Mouse (Mus musculus): ENCODE measurements around the gene Rtl5. TPM values are rescaled to one million over a fixed set of nuclear protein-coding genes. Genes with fewer than 3 reads are reported as not detected.

Gene Rtl5
- total RNA-seq, 4 experiments from 2014 or later: 1.1 to 1.9 (median 1.3) TPM

DNA sequence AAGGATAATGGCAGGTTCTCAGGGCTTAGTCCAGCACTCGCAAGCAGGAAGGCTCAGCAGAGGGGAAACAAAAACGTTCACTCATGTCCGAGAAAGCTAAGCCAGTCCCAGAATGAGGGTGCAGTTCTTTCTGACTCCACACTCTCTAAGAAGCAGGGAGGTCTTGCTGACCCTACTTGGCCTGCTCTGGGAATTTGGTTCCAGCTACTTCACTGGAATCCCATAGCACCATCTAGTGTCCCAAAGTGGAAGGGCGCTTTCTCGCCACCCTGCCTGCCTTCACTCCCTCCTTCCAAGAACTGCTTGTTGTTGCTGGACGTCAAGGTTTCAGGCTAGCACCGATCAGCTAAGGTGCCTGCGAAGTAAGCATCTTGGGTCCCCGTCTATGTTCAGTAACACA, 5.0 kb downstream of the Rtl5 start:
- DNase-seq (ENCODE audit: low spot score): peak; percentile 69

DNA sequence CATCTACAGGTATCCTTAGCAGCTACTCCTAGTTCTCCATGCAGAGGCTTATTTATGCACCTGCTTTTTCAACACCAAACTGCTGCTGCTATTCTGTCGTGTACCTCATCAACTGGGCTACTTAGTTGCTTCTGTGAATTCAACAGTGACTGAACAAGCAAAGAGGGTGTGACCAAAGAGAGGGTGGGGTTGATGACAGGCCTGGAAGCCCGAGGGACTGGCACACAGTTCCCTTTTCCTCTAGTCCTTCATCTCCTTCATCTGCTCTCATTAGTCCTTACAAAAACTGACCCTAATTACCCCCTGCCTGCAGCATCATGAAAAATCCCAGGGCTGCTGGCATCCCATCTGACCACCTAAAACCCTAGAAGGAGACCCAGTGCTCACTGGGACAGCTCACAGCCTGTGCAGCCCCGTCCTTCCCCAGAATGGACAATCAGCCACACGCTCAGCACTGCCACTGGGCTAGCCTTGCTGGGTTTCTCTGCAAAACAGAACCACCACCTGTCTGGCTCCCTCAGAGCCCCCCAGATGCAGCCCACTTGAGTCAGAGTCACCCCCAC, 5.8 kb downstream of the Rtl5 start:
- no peak for DNase-seq (ENCODE audit: low spot score)

DNA sequence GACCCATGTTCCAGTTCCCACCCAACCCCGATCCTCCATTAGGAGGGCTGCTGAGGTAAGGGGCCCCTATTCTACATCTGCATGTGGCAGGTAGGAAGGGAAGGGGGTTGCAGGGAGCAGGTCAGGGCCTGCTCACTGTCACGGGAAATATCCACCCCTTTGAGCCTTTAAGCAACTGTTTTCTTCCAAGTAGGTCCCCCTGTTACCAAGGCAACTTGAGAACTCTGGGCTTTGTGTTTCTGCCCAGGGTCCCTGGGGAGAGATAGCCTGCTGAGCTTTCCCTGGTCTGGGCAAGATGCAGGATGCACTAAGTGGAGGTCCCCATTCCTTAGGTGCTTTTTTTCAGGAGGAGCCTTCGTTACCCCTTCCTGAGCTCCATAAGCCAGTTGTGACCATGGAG, 7.0 kb downstream of the Rtl5 start:
- DNase-seq (ENCODE audit: low spot score): no peak

DNA sequence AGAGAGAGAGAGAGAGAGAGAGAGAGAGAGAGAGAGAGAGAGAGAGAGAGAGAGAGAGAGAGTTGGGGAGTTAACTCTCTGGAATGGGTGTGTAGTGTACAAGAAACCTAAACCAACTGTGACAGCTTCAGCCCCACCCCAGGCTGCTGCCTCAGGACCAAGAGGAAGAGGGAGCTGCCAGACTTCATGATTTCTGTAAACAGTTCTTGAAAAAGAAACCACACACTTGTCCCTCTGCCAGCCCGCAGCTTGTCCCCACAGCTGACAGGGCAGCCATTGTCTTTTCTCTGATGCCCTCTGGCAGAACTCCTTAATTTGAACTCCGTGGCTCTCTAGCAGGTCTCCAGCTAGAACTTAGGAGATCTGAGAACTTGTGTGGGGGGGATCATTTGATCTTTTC, 10.2 kb downstream of the Rtl5 start:
- DNase-seq (ENCODE audit: low spot score): peak; percentile 45

DNA sequence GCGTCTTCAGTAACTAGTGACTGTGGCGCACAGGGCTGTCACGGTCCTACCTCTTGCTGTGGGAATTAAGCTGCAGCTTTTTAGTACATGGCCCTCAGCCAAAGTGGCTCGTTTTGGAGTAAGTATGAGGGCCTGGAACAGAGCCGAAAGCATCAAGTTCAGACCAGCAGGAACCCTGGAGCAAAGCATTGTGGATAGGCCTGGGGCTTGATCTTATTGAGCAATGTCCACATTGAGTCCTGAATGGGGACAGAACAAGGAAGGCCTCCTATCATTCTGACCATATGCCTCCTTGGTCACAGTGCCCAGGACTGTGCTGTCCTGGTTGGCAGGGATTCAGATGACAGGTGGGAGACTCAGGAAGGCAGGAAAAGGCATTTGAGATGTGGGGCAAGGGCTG, 10.9 kb downstream of the Rtl5 start:
- no peak for DNase-seq (ENCODE audit: low spot score)

DNA sequence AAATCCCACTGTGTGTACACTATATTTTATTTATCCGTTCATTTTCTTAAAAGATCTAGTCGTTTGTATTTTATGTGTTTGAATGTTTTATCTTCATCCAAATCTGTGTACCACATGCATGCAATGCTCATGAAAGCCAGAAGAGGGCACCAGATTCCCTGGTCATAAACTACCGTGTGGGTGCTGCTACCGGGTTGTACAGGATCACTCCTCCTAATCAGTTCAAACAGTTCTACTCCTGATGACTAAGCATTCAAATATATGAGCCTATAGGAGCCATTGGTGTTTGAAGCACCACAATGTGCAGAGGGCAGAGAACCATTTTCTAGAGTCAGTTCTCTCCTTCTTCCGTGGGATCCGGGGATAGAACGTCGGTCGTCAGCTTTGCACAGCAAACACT, 11.7 kb downstream of the Rtl5 start:
- DNase-seq (ENCODE audit: low spot score): no peak

DNA sequence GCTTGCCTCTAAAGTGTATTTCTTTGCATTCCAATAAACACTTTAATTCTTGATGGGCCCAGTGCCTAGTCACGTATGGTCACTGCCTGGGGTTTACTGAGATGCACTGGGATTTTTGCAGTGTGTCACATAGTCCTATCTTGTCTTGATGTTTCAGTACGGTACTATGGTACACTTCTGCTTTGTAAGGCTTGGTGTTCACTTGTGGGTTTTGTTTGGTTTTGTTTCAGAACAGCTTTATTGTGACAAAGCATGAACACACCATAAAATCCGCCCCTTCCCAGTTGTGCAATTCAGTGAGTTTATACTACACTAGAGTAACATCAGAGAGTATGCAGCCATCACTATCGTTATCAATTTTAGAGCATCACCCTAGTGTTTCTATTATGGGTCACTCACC, 17.1 kb downstream of the Rtl5 start:
- DNase-seq (ENCODE audit: low spot score): no peak

DNA sequence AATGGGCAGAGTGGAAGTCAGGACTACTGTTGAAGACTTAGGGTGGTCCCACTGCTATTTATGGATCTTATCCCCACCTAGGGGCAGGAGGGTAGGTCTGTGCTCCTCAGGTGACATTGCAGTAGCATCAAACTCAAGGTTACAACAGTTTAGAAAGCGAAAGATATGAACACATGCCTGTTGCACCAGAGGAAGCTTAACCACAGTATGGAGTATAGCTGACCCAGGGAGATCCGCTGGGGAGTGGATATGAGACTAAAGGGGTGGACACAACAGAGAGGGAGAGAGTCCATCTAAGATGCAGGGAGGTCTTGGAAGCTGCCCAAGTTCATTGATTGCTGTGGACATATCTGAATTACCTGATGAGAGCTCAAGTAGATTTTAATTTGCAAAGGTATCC, 17.7 kb downstream of the Rtl5 start:
- DNase-seq (ENCODE audit: low spot score): no peak

DNA sequence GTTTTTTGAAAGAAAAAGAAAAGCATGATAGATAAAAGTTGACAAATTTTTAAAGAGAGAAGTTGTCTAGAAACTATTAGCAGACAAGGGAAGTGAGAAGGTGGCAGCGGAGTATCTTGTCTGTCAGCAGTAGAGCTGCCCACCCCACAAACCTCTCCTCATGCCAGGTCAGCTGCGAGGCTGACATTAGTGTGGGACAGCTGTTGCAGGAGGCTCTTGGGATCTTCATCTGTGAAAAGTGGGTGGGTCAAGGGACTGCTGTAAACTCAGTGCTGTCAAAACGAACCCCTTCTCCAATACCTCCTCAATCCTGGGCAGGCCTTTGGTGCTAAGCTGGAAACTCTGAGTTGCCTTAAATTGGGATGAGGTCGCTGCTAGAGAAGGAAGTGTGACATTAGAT, 19.9 kb downstream of the Rtl5 start:
- no peak for DNase-seq (ENCODE audit: low spot score)

DNA sequence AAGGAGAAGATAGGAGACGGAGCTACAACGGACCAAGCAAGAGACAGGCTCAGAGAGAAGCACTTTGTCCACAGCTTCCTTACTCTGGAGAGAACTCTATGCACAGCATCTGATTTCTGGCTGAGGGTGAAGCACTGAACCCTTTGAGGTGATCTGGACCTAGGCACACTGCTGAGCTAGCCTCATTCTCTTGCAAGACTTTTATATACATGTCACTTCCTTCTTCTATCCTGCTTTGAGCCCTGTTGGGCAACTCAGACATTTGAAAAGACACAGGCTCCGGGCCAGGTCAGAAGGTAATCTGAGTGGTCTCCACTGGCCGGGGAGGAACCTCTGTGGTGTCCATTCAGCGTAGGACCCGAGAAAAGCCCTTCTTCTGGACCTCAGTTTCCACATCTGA, 20.6 kb downstream of the Rtl5 start:
- DNase-seq (ENCODE audit: low spot score): no peak

DNA sequence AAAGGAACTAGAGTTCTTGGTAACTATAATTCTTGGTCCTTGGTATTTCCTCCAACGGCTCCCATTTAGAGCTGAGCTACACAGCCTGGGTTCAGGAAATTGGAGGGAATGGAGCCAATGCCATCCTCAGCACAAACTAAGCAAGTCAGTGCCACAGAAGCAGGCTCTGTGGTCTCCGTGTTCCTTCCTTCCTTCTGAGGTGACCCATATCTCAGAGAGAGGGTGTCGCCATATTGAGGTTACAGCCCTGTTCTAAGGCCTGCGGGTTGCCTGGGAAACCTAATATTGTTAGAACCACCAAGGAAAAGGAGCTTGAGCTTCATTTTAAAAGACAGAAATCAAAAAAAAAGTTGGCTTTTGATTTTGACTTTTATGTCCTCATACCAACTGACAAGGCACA, 28.7 kb downstream of the Rtl5 start:
- no peak for DNase-seq (ENCODE audit: low spot score)

DNA sequence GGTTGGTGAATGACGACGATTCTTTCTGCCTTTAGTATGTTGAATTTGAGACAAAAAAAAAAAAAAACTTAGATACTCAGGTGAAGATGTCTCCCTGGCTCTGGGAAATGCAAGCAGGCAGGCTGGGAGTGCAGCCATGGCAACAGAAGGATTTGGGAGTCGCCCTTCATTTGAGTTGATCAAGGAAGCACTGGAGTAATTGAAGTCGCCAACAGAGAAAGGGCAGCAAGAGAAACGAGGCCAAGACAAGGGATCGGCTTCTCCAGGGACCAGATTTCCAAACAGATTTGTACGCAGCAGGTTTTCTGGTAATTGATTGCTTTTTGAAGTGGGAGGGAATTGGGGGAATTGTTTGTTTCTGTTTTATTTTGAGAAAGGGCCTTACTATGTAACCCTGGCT, 29.5 kb downstream of the Rtl5 start:
- no peak for DNase-seq (ENCODE audit: low spot score)

DNA sequence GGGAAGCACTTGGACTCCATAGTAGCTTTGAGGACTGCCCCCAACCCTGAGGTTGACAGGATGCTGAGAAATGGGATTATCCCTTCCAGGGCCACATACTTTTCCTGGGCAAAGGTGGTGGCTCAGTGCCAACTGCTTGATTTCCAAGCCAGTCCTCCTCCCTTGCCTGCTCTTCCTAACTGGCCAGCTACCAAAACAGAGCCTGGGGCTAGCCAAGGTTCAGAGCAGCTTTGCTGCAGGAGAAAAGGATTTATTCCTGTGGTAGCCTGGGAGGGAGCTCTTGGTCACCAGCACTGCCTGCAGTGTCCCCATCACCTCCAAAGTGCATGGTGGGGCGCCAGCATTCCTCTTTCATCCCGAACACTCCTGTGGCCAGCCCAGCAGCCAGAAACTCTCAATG, 33.6 kb downstream of the Rtl5 start:
- DNase-seq (ENCODE audit: low spot score): peak; percentile 48

DNA sequence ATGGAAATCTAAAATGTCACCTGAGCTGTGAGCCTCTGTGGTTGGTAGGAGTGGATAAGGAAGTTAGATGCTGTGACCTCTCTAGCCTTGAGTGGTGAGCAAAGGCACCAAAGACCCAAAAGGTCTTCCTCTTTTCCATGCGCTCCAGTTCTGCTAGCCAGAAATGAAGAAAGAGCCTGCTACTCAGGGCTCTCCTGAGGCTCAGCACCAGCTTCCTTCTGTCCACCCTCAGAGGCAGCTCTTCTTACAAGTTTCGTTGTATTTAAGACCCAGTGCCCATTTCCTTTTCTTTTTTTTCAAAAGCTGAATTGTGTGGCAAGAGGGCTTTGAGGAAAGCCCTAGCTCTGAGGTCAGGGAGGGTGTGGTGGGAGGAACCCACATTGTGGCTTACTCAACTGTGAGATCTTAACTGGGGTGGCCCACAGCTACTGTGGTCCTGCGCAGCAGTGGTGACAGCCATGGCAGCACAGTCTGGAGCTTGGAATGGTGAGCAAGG, 34.2 kb downstream of the Rtl5 start:
- DNase-seq (ENCODE audit: low spot score): peak; percentile 20

DNA sequence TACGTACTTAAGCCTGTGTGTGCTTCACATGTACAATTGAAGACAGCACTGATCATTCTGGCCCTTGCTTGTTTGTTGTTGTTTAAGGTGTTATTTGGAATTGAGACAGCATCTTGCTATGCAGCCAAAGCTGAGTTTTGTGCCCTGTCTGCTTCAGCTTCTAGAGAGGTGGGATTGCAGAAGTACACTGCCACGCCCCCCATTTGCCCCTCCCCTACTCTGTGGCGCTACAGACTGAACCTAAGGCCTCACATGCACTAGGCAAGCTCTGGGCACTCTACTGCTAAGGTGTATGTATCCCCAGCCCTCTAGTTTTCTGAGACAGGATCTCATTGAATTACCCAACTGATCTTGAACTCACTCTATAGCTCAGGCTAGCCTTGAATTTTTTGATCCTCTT, 35.4 kb downstream of the Rtl5 start:
- no peak for DNase-seq (ENCODE audit: low spot score)

DNA sequence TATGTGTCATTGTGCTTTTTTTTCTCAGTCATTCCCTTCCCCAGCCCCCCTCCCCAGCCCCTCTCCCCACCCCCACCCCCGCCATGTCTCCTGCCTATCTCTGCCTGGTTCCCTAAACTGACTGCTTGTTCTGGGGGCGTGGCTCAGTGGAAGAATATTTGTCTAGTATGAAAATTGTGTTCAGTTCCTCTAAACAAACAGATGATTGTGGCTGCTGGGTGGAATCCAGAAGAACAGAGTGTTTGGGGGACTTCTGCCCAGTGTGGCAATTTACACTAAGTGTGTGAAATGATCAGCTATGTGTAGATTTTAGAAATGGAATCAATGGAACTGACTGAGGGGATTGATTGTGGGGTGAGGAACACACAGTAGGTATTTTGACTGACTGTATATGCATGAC, 37.5 kb downstream of the Rtl5 start:
- DNase-seq (ENCODE audit: low spot score): no peak

DNA sequence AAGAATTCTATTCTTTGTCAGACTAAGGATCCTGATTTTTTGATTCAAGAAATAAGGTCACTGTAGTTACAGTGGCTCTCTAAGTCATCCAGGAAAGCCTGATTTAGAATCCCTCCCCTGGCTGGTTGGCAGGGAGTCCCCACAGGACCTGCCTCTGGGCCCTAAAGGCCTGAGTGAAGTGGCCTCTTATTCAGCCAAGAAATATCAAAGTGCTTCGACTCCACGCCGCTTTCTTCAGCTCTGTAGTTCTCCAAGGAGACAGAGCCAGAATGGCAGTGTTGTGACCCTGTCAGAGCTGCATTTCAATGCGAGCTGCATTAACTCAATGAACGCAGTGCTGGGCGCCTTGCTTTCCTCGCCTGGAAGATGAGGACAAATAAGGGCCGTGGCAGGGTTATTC, 38.7 kb downstream of the Rtl5 start:
- no peak for DNase-seq (ENCODE audit: low spot score)

DNA sequence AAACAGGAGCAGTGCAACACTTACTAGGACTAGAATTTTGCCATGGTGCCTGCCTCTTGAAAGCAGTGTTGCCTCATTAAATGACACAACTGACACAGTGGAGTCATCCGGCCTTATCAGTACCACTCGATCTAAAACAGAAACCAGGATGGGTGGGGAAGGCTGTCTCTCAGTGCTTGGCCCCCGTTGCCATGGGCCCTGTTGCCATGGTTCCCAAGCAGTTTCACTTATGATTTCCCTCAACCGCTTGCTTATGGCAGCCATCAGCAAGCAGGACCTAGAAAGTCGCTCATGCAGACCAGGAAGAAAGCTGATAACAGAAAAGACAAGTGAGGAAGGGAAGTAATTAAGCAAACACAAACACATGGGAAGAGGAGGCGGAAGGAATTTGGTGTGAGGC, 39.3 kb downstream of the Rtl5 start:
- peak; percentile 42 for DNase-seq (ENCODE audit: low spot score)

DNA sequence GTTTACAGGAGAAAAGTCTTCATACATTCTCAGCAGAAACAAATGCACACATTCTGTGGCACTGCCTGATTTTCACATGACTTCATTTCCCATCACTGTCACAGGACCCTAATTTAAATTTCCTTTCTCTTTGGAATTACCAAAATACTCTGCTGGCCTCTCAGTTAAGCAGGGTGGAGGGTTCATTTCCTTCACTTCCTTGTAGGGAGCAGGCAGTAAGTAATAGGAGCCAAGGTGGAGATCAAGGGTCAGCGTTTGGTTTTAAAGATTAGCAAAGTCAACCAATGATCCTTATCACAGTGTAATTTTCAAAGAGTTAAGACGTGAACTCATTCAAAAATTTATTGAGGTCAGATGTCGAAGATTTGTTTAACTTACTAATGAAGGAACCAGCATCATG, 46.1 kb downstream of the Rtl5 start:
- DNase-seq (ENCODE audit: low spot score): no peak

DNA sequence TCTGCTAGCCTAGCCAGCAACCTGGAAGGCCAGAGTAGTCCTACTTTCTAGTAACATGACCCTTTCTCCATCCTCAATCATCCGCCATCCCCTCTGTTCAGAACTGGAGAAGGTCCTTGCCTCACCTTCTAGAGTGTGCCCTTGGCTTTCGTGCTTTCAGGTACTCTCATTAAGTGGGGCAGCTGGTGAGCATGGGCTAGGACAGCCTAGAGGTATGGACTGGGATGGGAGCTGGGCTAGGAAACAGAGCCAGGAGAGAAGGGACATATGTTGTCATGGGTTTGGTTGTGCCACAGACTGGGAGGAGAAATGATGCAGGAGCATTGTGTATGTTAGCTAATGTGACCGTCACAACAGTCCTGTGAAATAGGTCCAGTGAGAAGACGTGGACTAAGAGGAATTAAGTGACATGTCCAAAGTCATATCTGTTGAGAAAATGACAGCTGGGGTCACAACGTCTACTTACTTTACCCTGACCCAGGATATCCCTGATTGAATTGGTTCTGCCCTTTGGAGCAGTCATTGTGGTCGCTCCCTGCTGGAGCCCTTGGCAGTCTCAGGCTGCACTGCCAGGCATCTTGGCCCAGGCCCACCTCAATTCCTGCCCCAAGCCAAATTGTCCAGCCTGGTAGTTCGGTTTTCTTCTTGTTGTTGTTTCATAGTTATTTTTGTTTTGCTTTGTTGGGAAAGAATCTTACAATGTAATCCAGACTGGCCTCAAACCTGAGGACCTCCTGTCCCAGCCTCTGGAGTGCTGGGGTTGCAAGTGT, 51.4 kb downstream of the Rtl5 start:
- DNase-seq (ENCODE audit: low spot score): no peak

DNA sequence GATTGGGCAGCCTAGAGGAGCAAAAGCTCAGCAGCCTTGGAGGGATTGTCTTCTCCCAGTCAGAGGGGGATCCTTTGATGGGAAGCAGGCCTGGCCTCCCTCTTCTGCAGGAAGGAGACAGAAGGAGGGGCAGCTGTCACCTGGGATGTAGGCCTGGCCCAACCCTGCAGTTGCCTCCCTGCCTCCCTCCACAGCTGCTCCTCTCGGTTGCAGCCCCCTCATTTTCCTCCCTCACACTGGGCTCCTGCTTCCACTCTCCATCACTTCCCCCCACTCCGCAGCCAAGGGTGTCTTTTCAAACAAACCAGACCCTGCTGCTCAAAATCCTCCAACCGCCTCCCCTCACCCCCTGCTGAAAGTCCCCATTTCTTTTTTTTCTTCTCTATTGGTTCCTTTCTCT, 52.2 kb downstream of the Rtl5 start:
- no peak for DNase-seq (ENCODE audit: low spot score)

DNA sequence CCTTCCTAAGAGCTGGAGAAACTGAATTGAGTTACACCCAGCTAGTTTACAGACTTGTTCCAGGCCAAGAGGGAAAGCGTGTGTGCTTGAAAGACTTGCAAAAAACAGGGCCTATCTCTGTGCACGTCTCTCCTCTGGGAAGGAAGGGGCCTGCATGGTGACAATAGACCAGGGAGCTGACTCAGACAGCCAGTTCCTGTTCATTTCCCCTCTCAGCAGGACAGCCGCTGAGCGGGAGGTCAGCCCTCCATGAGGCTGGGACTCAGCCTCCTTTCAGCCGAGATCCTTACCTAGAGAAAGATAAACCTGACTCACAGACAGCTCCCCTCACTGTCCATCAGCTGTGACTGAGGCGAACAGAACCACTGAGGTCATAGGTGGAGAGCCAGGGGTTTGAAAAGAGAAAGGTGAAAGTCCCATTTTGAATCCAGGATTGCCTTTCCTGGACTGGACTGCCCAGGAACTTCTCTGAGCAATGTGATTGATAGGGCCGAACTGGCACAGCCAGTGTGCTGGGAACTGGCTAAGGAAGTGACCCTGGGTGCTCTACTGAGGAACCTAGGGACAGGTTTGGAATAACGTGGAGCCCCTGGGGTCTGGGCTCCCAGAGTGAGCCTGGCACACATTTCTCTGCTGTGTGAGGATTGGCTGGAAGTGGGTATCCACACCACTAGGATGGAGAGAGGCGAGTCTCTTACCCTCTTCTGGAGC, 53.7 kb downstream of the Rtl5 start:
- DNase-seq (ENCODE audit: low spot score): peak; percentile 46
